Mouse (Mus musculus): Measurements from ENCODE around the gene Cnot6l. TPM values are rescaled to one million over a fixed set of nuclear protein-coding genes. Genes with fewer than 3 reads are reported as not detected.

Cnot6l gene
- 187 to 205 TPM (median 195 TPM) in 4 replicates for total RNA-seq (2023)

GRCm38 (mm10) chr5:96164021-96164411 lies at the start of gene Cnot6l:
Cnot6l (minus strand) TSS chr5:96164171.

GRCm38 (mm10) chr5:96209459-96209858 lies 45.5 kb upstream of the Cnot6l start, which contains the start of gene Mrpl1:
Mrpl1 (plus strand) TSS chr5:96209493.

Other genes with a start within 250 kb of the Cnot6l start
- not detected in 4 replicates for gene Cxcl13, start 207.2 kb downstream of the Cnot6l start, total RNA-seq (2023)
- 13.5 to 14.2 TPM (median 13.9 TPM) in 4 replicates for gene Mrpl1, start 45.3 kb upstream of the Cnot6l start, total RNA-seq (2023)
- 0.63 to 1.9 TPM (median 0.83 TPM) in 4 replicates for gene Fras1, start 209.8 kb upstream of the Cnot6l start, total RNA-seq (2023)